Mouse (Mus musculus) hematopoietic stem cell, adult 5-6 weeks (primary cell): ENCODE measurements around the gene Polh. TPM values are rescaled to one million over a fixed set of nuclear protein-coding genes. Genes with fewer than 3 reads are reported as not detected.

ENCODE experiments used
- ATAC-seq, 2 experiments: fragments of 125-278 bp in 1 of 2; replicated peaks in 1 of 2; 2 replicates each; pipeline ENCODE4 v1.8.0; 2016 to 2017; ENCODE audit warnings: inconsistent platforms in 2 of 2, mild to moderate bottlenecking in 2 of 2, moderate number of reproducible peaks in 2 of 2, low read depth in 1 of 2, moderate TSS enrichment in 1 of 2; ENCODE audit not compliant: low FRiP score in 2 of 2, poor library complexity in 2 of 2, severe bottlenecking in 2 of 2, insufficient read depth in 1 of 2, low TSS enrichment in 1 of 2
- total RNA-seq: library from RNA; stranded (forward); fragments of 172-1452, 232-1000 nt; gene quantifications from 2 replicates; pipeline ENCODE4 v1.2.3, GENCODE M21; 2017

Gene Polh
- total RNA-seq, result 18.2 and 24.1 TPM in 2 replicates

GRCm38 (mm10) chr17:46202421-46203071, at the start of gene Polh, which contains the start of gene Xpo5:
Gene Polh, minus strand, starts transcription at chr17:46202645.
Gene Xpo5, plus strand, starts transcription at chr17:46202782.
- ATAC-seq, result peak; percentile 94 to 95

DNA sequence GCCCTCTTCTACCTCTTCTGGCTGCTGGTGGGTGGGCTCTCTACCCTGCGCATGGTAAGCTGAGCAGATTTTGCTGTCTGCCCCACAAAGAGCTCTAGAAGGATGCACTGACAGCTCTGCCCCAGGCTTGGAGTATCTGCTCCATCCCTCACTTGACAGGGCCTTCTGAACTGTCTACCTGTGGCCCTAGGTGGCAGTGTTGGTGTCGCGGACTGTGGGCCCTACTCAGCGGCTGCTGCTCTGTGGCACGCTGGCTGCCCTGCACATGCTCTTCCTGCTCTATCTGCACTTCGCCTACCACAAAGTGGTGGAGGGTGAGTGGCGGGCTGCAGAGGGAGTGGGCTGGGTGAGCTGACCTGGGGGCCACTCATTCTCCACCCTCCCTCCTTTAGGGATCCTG, 48.7 kb upstream of the Polh start:
- no peak for ATAC-seq

DNA sequence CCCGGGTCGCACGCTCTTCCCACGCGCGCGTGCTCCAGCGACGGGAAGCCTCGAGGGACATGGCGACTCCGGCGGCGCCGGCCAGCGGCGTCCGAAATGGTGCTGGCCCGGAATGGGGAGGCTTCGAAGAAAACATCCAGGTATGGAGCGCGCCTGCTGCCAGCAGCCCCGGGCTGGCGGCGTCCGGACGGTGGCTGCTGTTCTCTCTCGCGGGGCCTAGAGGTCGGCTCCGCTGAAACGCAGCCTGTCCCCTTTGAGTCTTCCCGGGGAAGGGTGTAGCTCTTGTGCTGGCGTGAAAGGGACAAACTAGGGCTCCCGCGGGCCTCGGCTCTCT, 45.7 kb upstream of the Polh start:
- peak in 1 of 2 experiments; percentile 13; a peak in 1 of 4 replicates for ATAC-seq

DNA sequence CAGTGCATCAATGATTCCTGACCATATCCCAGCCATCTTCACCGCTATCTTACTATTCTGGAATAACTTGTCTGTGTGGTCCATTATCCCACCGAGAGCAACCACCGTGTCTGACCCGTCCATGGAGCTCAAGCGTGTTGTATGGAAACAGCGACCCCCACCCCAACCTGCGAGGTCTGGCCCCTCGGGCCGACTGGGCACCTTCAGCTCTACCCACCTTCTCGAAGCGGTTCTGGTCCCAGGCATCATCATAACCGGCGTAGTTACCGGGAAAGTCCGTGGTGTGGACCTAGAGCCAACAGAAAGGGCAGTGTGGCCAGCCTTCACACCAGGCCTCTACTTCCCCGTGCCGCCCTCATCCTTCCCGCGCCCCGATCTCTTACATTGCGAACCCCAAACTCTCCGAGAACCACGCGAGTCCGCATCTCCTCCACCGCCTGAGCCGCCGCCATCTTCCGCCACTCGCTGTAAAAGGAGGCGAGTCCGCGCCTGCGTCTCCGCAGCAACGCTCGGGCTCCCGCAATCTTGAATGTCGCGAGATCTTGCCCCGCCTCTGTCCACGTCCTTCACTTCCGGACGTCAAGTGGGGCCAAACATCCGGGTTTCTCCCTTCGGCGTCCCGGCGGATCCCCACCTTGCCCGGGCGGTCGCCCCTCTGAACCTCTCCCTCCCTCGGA, 45.2 kb upstream of the Polh start, which contains the start of the genes Polr1c and Yipf3:
Polr1c (minus strand) TSS at position 543 of the 677 bp plus-strand sequence.
Yipf3 (plus strand) TSS at position 569 of the 677 bp plus-strand sequence.
- peak; percentile 92 to 93 for ATAC-seq

DNA sequence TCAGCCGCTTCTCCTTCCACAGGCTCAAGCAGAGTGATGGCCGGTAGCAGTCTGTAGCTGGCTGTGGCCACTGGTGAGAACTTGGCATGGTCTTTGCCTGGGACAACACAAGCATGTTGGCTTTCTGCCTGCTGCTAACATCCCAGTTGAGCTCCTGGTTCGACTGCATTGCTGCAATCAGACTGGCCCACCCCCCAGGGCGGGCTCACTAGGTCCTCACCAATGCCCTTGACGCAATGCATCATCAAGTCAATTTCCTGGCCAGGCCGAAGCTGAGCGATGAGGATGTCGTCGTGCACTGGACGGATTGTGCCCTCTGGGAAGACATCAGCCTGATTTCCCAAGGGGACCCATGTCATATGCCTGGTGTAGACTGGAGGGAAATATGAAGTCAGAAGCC, 42.1 kb upstream of the Polh start:
- ATAC-seq, result no peak

GRCm38 (mm10) chr17:46243624-46244023, 41.2 kb upstream of the Polh start:
- no peak for ATAC-seq

DNA sequence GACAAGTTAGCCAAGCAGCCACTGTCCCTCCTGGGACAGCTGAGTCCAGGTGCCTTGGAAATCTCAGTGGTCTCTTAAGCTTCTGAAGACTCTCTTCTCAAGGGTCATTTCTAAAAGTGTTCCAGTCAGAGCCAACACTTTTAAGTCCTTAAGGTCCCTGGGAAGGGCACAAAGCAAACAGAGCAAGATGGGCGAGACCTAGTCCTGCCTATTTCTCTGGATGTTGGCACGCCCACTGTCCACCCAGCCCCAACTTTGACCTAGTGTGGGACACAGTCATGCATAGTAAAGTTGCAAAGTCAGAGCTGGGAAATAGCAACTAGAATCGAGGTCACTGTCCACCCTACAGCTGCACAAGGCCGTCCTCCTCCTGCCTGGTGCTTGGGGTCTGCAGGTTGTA, 40.5 kb upstream of the Polh start:
- ATAC-seq, result no peak

- no peak for ATAC-seq
Measured at GRCm38 (mm10) chr17:46242274-46242673, 39.8 kb upstream of the Polh start.

DNA sequence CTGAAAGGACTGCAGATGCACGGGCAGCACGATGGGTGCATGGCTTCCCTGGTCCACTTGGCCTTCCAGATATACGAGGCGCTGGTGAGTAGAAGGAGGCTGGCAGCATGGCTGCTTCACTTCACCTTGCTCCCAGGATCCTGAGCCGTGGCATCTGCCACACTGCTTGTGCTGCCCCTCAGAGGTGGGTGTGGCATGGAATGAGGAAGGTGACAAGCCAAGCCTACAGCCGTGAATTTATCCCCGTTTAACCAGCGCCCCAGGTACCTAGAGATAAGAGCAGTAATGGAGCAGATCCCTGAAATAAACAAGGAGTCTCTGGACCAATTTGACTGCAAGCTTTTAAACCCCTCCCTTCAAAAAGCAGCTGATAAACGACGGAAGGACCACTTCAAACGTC, 39.0 kb upstream of the Polh start:
- ATAC-seq, result no peak

DNA sequence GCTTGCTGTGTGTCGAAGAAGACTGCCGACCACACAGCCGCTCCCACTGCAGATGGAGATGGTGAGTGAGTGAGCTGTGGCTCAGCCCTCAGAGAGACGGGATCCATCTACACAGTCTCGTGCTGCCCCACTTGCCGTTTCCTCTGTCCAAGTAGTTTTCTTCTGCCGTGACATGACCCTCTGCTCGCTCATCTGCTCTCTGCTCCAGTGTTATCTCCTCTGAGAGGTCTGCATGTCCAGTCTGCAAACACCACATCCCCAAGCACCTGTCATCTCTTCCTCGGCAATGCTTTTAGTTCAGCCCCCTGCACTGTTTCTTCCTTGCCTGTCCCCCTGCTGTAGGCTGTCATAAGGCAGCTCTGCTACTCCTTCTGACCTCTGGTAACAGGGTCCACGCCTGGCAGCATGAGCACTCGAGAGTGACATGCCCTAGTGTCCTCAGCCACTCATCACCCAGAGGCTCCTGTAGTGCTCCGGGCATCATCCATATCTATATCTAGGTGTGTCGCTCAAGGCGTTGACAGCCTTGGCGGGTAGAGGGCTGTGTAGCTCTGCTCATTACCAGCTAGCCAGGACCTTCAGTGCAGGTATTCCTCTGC, 37.2 kb upstream of the Polh start:
- ATAC-seq, result no peak

DNA sequence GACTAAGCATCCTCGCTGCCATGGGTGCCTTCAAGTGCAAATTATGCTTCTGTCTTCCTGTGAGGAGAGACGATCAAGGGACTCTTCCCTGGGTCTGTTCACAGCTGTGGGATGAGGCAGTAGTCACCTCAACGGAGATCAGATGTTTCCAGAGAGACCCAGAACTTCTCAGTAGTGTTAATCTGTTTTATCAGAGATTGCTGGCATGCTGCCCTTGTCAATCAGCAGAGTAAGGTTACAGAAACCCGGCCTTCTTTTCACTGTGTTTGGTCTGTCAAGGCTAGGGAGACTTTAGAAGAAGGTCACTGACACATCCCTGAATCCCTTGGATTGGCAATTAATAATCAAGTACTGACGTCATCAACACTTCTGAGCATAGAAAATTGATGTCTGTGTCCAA, 35.0 kb upstream of the Polh start:
- ATAC-seq, result no peak

GRCm38 (mm10) chr17:46237079-46237478, 34.6 kb upstream of the Polh start:
- ATAC-seq, result no peak

DNA sequence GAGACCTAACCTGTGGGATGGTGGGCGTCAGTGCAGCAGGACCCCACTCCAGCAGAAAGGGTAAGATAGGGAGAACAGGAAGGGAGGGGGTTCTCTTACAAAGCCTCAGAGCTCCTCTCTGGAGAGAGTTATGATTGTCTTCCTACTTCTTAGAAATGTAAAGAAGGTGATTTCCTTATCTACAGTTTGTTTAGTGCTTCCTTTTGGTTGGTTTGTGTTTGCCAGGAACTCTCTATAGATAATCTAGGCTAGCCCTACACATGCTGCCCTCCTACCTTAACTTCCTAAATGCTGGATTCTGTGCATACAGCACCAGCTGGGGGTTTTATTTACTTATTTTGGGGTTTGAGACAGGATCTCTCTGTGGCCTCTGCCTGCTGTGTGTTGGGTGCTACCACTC, 33.6 kb upstream of the Polh start:
- ATAC-seq, result no peak

GRCm38 (mm10) chr17:46227576-46227975, 25.1 kb upstream of the Polh start:
- no peak for ATAC-seq

DNA sequence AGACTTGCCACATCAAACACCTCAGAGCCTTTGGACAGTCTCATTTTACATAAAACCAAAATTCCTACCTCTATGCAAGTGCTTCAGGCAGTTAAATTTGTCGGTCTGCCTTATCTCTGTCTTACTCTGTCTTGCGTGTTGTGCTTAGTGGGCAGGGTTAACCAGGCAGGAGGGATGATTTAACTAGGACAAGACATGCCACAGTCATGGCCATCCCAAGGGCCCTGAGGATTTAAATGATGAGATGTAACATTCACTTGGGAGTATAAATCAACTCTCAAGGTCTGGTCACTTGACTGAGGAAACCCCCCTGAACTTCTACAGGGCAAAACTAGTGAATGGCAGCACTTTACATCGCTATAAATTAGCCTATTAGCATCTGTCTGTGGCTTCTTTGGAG, 19.2 kb upstream of the Polh start:
- no peak for ATAC-seq

GRCm38 (mm10) chr17:46210550-46210949, 8.1 kb upstream of the Polh start:
- ATAC-seq, result no peak

- no peak for ATAC-seq
Measured at GRCm38 (mm10) chr17:46206676-46207075, 4.2 kb upstream of the Polh start.

GRCm38 (mm10) chr17:46203078-46203477, 633 bp upstream of the Polh start:
- 0 out of 4 replicates have a peak, but pooled peaks of 1 of the 2 experiments have one; percentile 5 for ATAC-seq
